Mouse (Mus musculus): ENCODE measurements at regions not wholly inside any gene's neighbourhood (a gene's known extent, or its start where the extent isn't known, plus 50 kb on each side); places are given as distances from the start of the nearest gene placed in this dataset.

DNA sequence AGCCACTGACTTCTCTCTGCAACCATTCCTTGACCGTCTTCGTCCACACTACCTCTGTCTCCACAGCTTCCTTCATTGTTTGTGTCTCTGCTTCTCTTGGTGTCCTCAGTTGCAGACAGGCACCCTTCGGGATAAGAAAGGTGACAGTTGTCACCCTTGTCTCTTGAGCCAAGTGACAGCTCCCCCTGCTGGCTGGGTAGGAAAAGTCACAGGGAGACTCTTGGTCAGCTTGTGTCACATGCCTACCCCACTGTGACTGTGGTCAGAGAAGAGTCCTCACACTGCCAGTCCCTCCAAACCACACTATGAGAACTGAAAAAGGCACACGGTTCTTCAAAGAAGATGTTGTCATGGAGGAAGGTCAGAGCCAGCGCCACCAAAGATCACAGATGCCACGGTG, 109.6 kb downstream of the 1810010D01Rik start:
- H3K4me1 ChIP-seq = peaks cover 5% of the 10 kb centered on the region; the same call in 1 of the 2 replicates
- no peaks in the 10 kb centered on the region for H3K9me3 ChIP-seq (replicated peaks)
- H3K36me3 ChIP-seq = no peaks in the 10 kb centered on the region
- H3K27me3 ChIP-seq (replicated peaks) = no peaks in the 10 kb centered on the region
- ATAC-seq (ENCODE audit: low FRiP score) = no peak
- 92% methylated on average over 6 of the region's 6 CpGs for WGBS
- no peak overlapping the region for H3K4me2 ChIP-seq
- H3K4me3 ChIP-seq (replicated peaks) = no peak overlapping the region
- no peak overlapping the region for H3K27ac ChIP-seq (replicated peaks)
- no peak overlapping the region for H3K9ac ChIP-seq (replicated peaks)

DNA sequence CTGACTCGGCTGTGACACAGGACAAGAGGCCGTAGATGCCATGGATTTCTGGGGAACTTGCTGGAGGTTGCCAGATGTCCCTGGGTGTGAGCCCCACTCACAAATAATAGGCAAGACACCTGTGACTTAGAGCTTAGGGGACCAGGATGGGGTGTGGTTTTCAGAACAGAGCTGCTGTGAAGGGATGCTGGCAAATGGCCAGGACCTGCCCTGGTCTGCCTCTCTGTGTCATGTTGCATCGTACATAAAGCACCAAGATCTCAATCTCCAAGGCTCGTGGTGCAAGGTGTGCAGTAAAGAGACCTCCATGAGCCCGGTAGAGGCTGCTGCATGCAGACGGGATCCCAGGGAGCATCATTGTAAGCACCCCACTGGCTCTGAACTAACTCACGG, 113.8 kb downstream of the 1810010D01Rik start:
- H3K4me2 ChIP-seq = no peak overlapping the region
- H3K4me3 ChIP-seq (replicated peaks) = no peak overlapping the region
- no peaks in the 10 kb centered on the region for H3K27me3 ChIP-seq (replicated peaks)
- WGBS = 76% methylated on average over 7 of the region's 7 CpGs
- no peak overlapping the region for H3K9ac ChIP-seq (replicated peaks)
- no peaks in the 10 kb centered on the region for H3K9me3 ChIP-seq (replicated peaks)
- H3K27ac ChIP-seq (replicated peaks) = no peak overlapping the region
- H3K36me3 ChIP-seq = no peaks in the 10 kb centered on the region
- no peak for ATAC-seq (ENCODE audit: low FRiP score)
- peaks cover 6% of the 10 kb centered on the region; the same call in 1 of the 2 replicates for H3K4me1 ChIP-seq

DNA sequence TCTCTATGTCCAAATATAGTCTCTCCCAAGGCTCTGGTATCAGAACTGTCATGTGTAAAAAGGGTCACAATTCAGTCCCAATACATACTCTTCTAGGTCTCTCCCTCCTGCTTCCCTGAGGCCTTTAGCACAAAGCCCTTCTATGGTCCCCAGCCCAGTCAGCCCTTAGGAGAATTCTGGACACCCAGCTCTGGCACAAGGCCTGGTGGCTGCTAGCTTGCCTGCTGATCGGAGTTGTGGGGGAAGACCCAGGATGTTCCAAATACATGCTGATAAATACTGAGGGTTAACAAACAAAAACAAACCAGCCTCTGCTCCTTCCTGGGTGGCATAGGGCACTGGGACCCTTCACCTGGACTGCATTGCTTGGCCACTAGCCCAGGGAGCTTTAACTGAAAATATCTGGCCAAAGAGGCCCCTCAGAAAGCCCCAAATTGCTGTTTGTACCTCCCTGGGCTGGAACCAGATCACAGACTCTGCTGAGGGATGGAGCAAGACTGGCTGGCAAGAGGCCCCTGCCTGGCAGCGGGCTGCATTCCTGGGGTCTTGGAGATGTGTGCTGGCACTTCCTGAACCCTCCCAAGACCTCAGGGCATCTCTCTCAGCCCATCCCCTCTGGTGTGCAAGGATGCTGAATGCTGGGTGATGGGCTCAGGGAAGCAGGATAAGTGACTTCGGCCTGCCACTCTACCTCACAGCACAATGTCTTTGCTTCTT, 114.3 kb downstream of the 1810010D01Rik start:
- peak; percentile 50; the same call in 1 of the 2 replicates for ATAC-seq (ENCODE audit: low FRiP score)
- Histone ChIP-seq H3K9me3 (replicated peaks) (no peaks in the 10 kb centered on the region), H3K27ac (replicated peaks) (no peak overlapping the region), H3K4me2 (no peak overlapping the region), H3K36me3 (no peaks in the 10 kb centered on the region), H3K4me3 (replicated peaks) (no peak overlapping the region), H3K9ac (replicated peaks) (no peak overlapping the region), H3K27me3 (replicated peaks) (no peaks in the 10 kb centered on the region), H3K4me1 (peaks cover 6% of the 10 kb centered on the region; the same call in 1 of the 2 replicates)
- 77% methylated on average over 3 of the region's 3 CpGs for WGBS

DNA sequence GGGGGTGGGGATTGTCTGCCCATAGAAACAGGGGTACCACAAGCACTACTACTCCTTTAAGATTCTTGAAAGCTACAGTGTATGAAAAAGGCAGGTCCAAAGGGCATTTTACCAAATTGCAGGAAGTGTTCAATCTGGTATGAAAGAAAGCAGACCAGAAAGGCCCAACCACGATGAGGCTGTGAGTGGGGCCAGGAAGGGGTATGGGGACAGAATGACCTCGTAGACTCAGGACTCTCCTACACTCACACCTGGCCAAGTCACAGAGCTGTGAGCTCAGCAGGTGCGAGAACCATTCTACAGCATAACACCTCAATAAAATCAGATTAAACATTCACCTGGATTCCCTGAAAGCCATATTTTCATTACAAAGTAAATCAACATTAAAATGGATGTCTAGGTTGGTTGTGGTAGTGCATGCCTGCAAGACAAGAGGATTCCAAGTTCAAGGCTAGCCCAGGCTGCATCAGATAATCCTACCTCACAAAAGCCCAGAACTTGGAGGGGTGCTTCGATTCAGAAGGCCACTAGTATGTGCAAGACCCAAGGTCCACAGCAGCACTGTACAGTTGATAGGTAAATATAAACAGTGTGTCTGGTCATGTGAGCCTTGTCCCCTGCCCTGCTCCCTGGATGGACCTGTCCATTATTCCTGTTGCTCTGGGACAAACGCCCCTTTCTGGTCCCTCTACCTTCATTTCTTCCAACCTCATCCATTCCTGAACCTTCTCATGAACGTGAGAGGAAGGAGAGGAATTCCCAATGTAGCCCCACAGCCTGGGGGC, 115.3 kb downstream of the 1810010D01Rik start:
- peaks cover 6% of the 10 kb centered on the region; the same call in 1 of the 2 replicates for H3K4me1 ChIP-seq
- H3K4me3 ChIP-seq (replicated peaks) = no peak overlapping the region
- no peak overlapping the region for H3K27ac ChIP-seq (replicated peaks)
- no peaks in the 10 kb centered on the region for H3K36me3 ChIP-seq
- H3K27me3 ChIP-seq (replicated peaks) = no peaks in the 10 kb centered on the region
- H3K9me3 ChIP-seq (replicated peaks) = no peaks in the 10 kb centered on the region
- no peak overlapping the region for H3K4me2 ChIP-seq
- ATAC-seq (ENCODE audit: low FRiP score) = no peak
- H3K9ac ChIP-seq (replicated peaks) = no peak overlapping the region
- WGBS = 82% methylated on average over 6 of the region's 6 CpGs

DNA sequence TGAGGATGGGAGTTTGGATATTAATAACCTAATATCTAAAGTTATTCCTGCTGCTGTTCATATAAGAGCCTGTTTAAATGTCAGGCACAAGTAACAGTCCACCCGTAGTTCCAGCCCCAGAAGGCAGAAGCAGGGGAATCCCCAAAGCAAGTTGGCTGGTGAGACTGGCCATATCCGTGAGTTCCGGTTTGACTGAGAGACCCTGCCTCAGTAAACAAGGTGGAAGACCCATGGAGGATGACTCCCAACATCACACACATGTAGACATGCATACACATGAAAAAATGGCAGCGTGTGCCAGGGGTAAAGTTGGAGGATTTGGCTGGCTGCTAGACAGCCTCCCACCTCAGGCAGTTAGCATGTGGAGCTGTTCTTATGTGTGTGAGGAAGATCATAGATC, 117.1 kb downstream of the 1810010D01Rik start:
- H3K9me3 ChIP-seq (replicated peaks) = no peaks in the 10 kb centered on the region
- ATAC-seq (ENCODE audit: low FRiP score) = no peak

DNA sequence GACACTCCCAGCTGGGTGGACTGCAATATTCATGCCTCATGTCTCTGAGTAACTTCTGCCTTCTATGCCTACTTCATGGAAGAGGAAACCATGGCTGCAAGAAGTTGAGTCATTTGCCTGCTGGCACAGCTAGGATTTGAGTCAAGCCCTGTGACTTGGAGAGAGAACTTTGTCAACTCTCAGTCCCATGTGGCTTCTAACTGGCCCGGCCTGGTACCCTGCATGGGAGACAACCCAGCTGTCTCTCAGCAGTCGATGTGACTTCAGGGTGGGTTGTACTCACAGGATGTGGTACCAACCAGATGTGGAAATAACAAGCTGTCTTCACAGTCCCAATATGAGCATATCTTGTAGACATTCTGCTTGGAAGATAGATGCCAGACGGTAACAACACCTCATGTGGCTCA, 118.6 kb downstream of the 1810010D01Rik start:
- no peak overlapping the region for H3K4me2 ChIP-seq
- H3K4me3 ChIP-seq (replicated peaks) = no peak overlapping the region
- 92% methylated on average over 3 of the region's 3 CpGs for WGBS
- H3K27ac ChIP-seq (replicated peaks) = no peak overlapping the region
- no peak for ATAC-seq (ENCODE audit: low FRiP score)
- H3K9ac ChIP-seq (replicated peaks) = no peak overlapping the region
- peaks cover 6% of the 10 kb centered on the region; the same call in 1 of the 2 replicates for H3K4me1 ChIP-seq
- H3K36me3 ChIP-seq = no peaks in the 10 kb centered on the region
- no peaks in the 10 kb centered on the region for H3K9me3 ChIP-seq (replicated peaks)
- no peaks in the 10 kb centered on the region for H3K27me3 ChIP-seq (replicated peaks)

More for the DNA sequence above, 117.1 kb downstream of the 1810010D01Rik start:
- Histone ChIP-seq H3K9ac (replicated peaks) (no peak overlapping the region), H3K36me3 (no peaks in the 10 kb centered on the region), H3K27me3 (replicated peaks) (no peaks in the 10 kb centered on the region), H3K4me2 (no peak overlapping the region), H3K27ac (replicated peaks) (no peak overlapping the region), H3K4me1 (peaks cover 6% of the 10 kb centered on the region; the same call in 1 of the 2 replicates), H3K4me3 (replicated peaks) (no peak overlapping the region)
- 89% methylated on average over 4 of the region's 4 CpGs for WGBS

DNA sequence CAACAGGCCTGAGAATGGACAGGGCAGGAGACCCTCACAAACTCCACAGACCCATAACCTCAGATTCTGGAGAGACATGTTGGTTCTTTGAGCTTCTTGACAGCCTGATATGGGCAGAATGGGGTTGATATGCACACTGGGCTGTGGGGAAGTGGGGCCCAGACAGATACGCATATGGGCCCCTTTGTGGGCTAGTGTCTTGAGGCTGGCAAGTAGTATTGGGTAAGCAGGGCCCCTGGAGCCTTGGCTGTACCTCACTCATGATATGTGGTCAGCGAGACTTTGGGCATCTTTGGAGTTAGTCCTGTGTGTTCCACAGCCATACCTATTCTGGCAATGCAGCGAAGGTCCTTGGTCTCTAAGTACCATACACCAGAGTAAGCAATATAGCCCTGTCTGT, 119.3 kb downstream of the 1810010D01Rik start:
- H3K4me2 ChIP-seq = no peak overlapping the region
- no peak overlapping the region for H3K27ac ChIP-seq (replicated peaks)
- peaks cover 5% of the 10 kb centered on the region; the same call in 1 of the 2 replicates for H3K4me1 ChIP-seq
- H3K9ac ChIP-seq (replicated peaks) = no peak overlapping the region
- ATAC-seq (ENCODE audit: low FRiP score) = no peak
- no peaks in the 10 kb centered on the region for H3K9me3 ChIP-seq (replicated peaks)
- no peak overlapping the region for H3K4me3 ChIP-seq (replicated peaks)
- 94% methylated on average over 3 of the region's 3 CpGs for WGBS
- no peaks in the 10 kb centered on the region for H3K27me3 ChIP-seq (replicated peaks)
- no peaks in the 10 kb centered on the region for H3K36me3 ChIP-seq

DNA sequence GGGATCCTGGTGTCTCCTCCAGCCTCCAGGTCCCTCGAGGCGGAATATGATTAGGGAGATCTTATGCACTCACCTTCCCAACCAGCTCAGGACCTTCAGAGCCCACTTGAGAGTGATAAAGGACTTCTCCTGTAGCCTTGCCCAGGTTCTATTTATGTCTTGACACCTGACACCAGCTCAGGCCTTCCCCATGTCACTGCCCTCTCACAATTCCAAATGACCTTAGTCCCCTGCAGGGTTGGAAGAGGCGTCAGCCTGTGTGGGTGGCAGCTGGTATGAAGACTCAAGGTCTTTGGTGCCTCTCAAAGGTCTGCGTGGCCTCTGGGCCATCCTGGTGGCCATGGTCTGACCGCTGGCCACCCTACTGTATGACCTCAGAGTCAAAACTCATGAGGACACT, 120.1 kb downstream of the 1810010D01Rik start:
- H3K9ac ChIP-seq (replicated peaks) = no peak overlapping the region
- WGBS = 87% methylated on average over 5 of the region's 5 CpGs
- no peaks in the 10 kb centered on the region for H3K27me3 ChIP-seq (replicated peaks)
- H3K9me3 ChIP-seq (replicated peaks) = no peaks in the 10 kb centered on the region
- no peak overlapping the region for H3K4me2 ChIP-seq
- H3K4me1 ChIP-seq = no peaks in the 10 kb centered on the region
- no peaks in the 10 kb centered on the region for H3K36me3 ChIP-seq
- no peak overlapping the region for H3K4me3 ChIP-seq (replicated peaks)
- ATAC-seq (ENCODE audit: low FRiP score) = no peak
- H3K27ac ChIP-seq (replicated peaks) = no peak overlapping the region

DNA sequence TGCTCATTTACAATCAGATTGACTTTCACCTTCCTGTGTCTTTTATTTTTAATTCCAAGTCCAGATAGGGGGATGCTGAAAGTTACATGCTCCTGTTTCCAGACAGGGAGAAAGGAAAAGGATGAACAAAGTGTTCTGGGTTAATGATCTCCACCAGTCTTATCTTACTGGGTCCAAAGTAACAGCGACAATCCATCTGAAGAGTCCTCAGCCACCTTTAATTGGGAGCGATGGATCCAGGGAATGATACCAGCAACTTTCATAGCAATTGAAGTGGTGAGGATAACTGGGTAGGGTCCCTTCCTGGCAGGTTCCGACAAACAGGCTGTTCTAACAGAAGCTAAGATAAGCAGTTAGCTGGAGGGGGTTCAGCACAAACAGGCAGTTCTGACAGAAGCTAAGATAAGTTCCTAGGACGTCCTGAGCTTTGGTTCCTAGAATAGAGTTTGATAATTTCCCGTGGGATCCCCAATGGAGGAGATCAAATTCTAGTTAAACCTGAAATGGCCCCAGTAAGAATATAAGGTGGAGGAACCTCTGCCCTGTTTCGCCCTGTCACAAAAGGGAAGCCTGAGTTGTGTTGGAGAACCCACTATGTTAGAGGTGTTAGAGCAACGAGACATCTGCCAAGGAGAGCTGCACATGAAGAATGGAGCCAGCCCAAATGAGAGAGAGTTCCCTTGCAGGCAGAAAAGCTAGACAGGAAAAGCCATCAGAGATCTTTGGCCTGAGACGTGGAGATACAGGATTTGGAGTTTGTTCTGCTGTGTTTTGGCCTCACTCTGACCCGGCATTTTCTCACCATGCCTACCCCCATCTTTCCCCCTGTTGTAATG, 124.8 kb downstream of the 1810010D01Rik start:
- no peak overlapping the region for H3K4me3 ChIP-seq (replicated peaks)
- H3K9ac ChIP-seq (replicated peaks) = no peak overlapping the region
- H3K36me3 ChIP-seq = no peaks in the 10 kb centered on the region
- 85% methylated on average over 9 of the region's 9 CpGs for WGBS
- H3K27me3 ChIP-seq (replicated peaks) = no peaks in the 10 kb centered on the region
- H3K27ac ChIP-seq (replicated peaks) = no peak overlapping the region
- H3K4me2 ChIP-seq = no peak overlapping the region
- ATAC-seq (ENCODE audit: low FRiP score) = no peak
- H3K4me1 ChIP-seq = no peaks in the 10 kb centered on the region
- H3K9me3 ChIP-seq (replicated peaks) = no peaks in the 10 kb centered on the region

DNA sequence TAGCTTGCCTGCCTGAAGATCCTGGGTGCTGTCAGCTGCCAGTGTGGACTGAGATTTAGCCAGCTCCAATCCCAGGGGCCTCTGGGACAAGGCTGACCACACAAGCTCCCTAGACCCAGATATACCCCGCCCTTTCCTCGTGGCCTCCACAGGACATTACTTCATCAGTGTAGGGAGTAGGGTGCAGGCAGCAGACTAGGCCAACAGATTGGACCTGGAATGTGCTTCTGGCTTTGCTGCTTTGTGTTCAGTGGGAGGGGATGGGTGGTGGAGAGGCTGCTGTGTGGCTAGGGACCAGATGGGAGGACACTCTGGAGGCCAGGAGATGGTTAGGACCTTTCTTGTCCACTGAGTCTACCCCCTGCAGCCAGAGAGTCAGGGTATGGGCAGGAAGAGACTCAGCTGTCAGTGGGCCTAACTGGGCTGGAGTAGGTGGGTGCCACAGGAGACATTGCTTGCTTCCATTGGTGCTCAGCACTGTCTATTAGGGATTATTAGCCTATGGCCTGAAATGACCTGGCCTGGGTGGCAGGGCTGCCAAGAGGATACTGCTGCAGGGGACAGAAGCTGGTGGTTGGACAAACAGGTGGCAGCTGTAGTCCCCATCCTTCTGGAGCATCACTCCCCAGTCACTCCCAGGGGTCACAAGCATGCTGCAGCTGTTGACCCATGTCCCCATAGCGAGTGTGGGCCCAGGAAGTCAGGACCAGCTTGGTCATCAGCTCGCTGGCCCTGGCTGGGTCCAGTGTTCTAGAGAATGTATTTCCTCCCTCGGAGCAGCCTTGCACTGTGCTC, 132.5 kb upstream of the Ccnd1 start:
- Histone ChIP-seq H3K4me2 (no peak overlapping the region), H3K27ac (replicated peaks) (no peak overlapping the region), H3K9ac (replicated peaks) (no peak overlapping the region), H3K27me3 (replicated peaks) (no peaks in the 10 kb centered on the region), H3K9me3 (replicated peaks) (no peaks in the 10 kb centered on the region), H3K4me1 (no peaks in the 10 kb centered on the region), H3K4me3 (replicated peaks) (no peak overlapping the region), H3K36me3 (no peaks in the 10 kb centered on the region)
- ATAC-seq (ENCODE audit: low FRiP score) = no peak
- WGBS = 81% methylated on average over 5 of the region's 5 CpGs

DNA sequence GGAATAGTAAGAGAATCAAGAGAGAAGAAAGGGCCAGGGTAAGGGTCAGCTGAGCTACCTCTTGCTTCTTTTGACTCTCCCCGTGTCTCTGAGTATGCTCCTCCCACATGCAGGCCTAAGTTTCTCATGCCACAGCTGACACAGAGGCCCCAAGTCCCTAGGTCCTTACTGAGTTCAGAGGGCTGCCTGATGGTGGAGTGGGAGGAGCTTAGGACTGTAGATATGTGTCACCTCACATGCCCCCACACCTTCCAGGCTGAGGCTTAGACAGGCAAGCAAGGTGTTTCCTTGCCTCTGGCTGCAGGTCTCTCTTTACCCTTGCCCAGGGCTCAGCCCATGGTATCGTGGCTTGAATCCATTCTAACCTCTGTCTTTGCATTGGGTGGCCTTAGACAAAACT, 131.8 kb upstream of the Ccnd1 start:
- Histone ChIP-seq H3K27me3 (replicated peaks) (no peaks in the 10 kb centered on the region), H3K36me3 (no peaks in the 10 kb centered on the region), H3K4me2 (no peak overlapping the region), H3K9me3 (replicated peaks) (no peaks in the 10 kb centered on the region), H3K9ac (replicated peaks) (no peak overlapping the region), H3K4me3 (replicated peaks) (no peak overlapping the region), H3K4me1 (no peaks in the 10 kb centered on the region), H3K27ac (replicated peaks) (no peak overlapping the region)
- ATAC-seq (ENCODE audit: low FRiP score) = no peak
- WGBS = 76% methylated on average over 2 of the region's 2 CpGs

All from neural tube, embryonic 15.5 days (tissue).